In genomic region chr6:85068322-85069022, GRCm38 (mm10) we compare ENCODE assay signal across 8 mouse cellular contexts. TPM values are rescaled to one million over a fixed set of nuclear protein-coding genes. Genes with fewer than 3 reads are reported as not detected.
A peak's percentile ranks its signal among the peaks of the same experiment; 100 is the strongest.
DNase-seq lines count a peak whose midpoint lies in the region; ATAC-seq lines count a peak whose summit lies in the region.

No protein-coding gene starts in this region.

- H3K9ac ChIP-seq in intestine, embryonic 16.5 days (ENCODE audit: low read depth, low read length) = peak overlapping the region; percentile 88
- H3K9ac ChIP-seq in midbrain, embryonic 15.5 days = peak overlapping the region; percentile 86

- H3K27ac ChIP-seq in intestine, embryonic 16.5 days (ENCODE audit: low read length) = peak overlapping the region; percentile 81
- peak overlapping the region; percentile 93 for H3K27ac ChIP-seq in midbrain, embryonic 15.5 days

- WGBS in intestine, embryonic 16.5 days = 4% methylated on average over 17 of the region's 17 CpGs
- WGBS in midbrain, embryonic 15.5 days = 4% methylated on average over 17 of the region's 17 CpGs

- H3K27me3 ChIP-seq in intestine, embryonic 16.5 days (replicated peaks; ENCODE audit: control insufficient read depth, insufficient read depth, low read length) = no peaks in the 10 kb centered on the region; the same call in 1 of the 2 replicates
- H3K27me3 ChIP-seq in midbrain, embryonic 15.5 days (replicated peaks) = no peaks in the 10 kb centered on the region

- peaks cover 9% of the 10 kb centered on the region for H3K4me1 ChIP-seq in intestine, embryonic 16.5 days (ENCODE audit: control insufficient read depth, insufficient read depth, low read length)
- peaks cover 26% of the 10 kb centered on the region for H3K4me1 ChIP-seq in midbrain, embryonic 15.5 days

- peak; percentile 6 for DNase-seq in ovary, postnatal 14 days (ENCODE audit: low spot score)
- DNase-seq in ovary, adult 18-20 months (ENCODE audit: low spot score) = no peak
- DNase-seq in adipocyte (ENCODE audit: low spot score) (peak; percentile 23), liver (peak; percentile 5)
- DNase-seq in forelimb bud, embryonic 11.5 days (ENCODE audit: low read depth, low spot score) = peak; percentile 8
- DNase-seq in spleen, postnatal 14 days (ENCODE audit: low spot score in 2 of 2) = no peak

- peak overlapping the region; percentile 69 for H3K4me2 ChIP-seq in intestine, embryonic 16.5 days (ENCODE audit: low read depth, low read length)
- peak overlapping the region; percentile 72 for H3K4me2 ChIP-seq in midbrain, embryonic 15.5 days

- peak; percentile 73 for ATAC-seq in intestine, embryonic 16.5 days
- peak; percentile 68 for ATAC-seq in midbrain, embryonic 15.5 days (replicated peaks)

- no peaks in the 10 kb centered on the region for H3K9me3 ChIP-seq in intestine, embryonic 16.5 days (ENCODE audit: control insufficient read depth, low read length)
- no peaks in the 10 kb centered on the region for H3K9me3 ChIP-seq in midbrain, embryonic 15.5 days

- H3K36me3 ChIP-seq in intestine, embryonic 16.5 days (ENCODE audit: control insufficient read depth, insufficient read depth, low read length) = no peaks in the 10 kb centered on the region
- H3K36me3 ChIP-seq in midbrain, embryonic 15.5 days (replicated peaks) = no peaks in the 10 kb centered on the region

- peak overlapping the region; percentile 94 for H3K4me3 ChIP-seq in intestine, embryonic 16.5 days (ENCODE audit: low read length)
- H3K4me3 ChIP-seq in midbrain, embryonic 15.5 days = peak overlapping the region; percentile 81

RNA-seq across cellular contexts. Expression of gene Exoc6b, which starts 0.8 kb away (rescaled TPM):
- polyA plus RNA-seq in intestine, embryonic 16.5 days (2015; fragmentation: Nextera tagmentation; extraction: Ambion mirVana) = 17.9 and 18.8 TPM in 2 replicates
- polyA plus RNA-seq in midbrain, embryonic 15.5 days (2015; fragmentation: Nextera tagmentation; extraction: Ambion mirVana) = 56.6 and 60.9 TPM in 2 replicates

Comparison
In these comparisons a context has a peak if more than half of its experiments do, and no peak if none do; other contexts are left out.
1. DNase-seq: peak in ovary, postnatal 14 days (single experiment), adipocyte (single experiment), forelimb bud, embryonic 11.5 days (single experiment) and liver (single experiment); none in ovary, adult 18-20 months (single experiment) and spleen, postnatal 14 days (0 of 2).